Mouse (Mus musculus): ENCODE data around the gene Carns1. TPM values are rescaled to one million over a fixed set of nuclear protein-coding genes. Genes with fewer than 3 reads are reported as not detected.

The Carns1 gene
- total RNA-seq, 4 experiments from 2014 or later: 12.6 to 15.0 (median 13.4) TPM

Small RNA genes within 50 kb of the gene (microRNA-seq; reads per million reads assigned to microRNA genes)
- gene Gm26115: 0 reads per million in 2 experiments

Other genes starting within 250 kb of the Carns1 start
- 1 to 10 TPM; 3.4 to 5.5 (median 5.1) TPM for gene Aldh3b1, start 245.7 kb downstream of the Carns1 start, total RNA-seq (2022)
- gene Unc93b1, start 240.3 kb downstream of the Carns1 start, total RNA-seq (2022): 10 to 100 TPM; 13.4 to 30.8 (median 20.0) TPM
- under 1 TPM in 2 of 4 experiments, not detected in 2; 0.44 to 0.50 TPM for gene Aldh3b3, start 216.8 kb downstream of the Carns1 start, total RNA-seq (2022)
- 1 to 10 TPM in 1 of 4 experiments, under 1 TPM in 3; 0.80 to 1.3 (median 0.91) TPM for gene Aldh3b2, start 203.2 kb downstream of the Carns1 start, total RNA-seq (2022)
- 1 to 10 TPM; 2.9 to 5.0 (median 4.5) TPM for gene Acy3, start 188.9 kb downstream of the Carns1 start, total RNA-seq (2022)
- gene Tbx10, start 182.7 kb downstream of the Carns1 start, total RNA-seq (2022): not detected
- 10 to 100 TPM in 1 of 4 experiments, 1 to 10 TPM in 3; 7.4 to 10.5 (median 8.9) TPM for gene Nudt8, start 174.9 kb downstream of the Carns1 start, total RNA-seq (2022)
- 1 to 10 TPM in 2 of 4 experiments, under 1 TPM in 2; 0.76 to 1.3 (median 1.1) TPM for gene Gm49405, start 174.9 kb downstream of the Carns1 start, total RNA-seq (2022)
- gene Doc2g, start 172.2 kb downstream of the Carns1 start, total RNA-seq (2022): 10 to 100 TPM in 1 of 4 experiments, 1 to 10 TPM in 3; 3.9 to 11.7 (median 4.1) TPM
- gene Ndufv1, start 162.7 kb downstream of the Carns1 start, total RNA-seq (2022): 100 to 1,000 TPM; 243 to 273 (median 258) TPM
- gene Gstp1, start 137.5 kb downstream of the Carns1 start, total RNA-seq (2022): 100 to 1,000 TPM; 405 to 436 (median 416) TPM
- 10 to 100 TPM; 43.0 to 73.3 (median 55.7) TPM for gene Gstp2, start 129.5 kb downstream of the Carns1 start, total RNA-seq (2022)
- gene Gstp3, start 115.9 kb downstream of the Carns1 start, total RNA-seq (2022): not detected
- gene Cabp2, start 93.9 kb downstream of the Carns1 start, total RNA-seq (2022): not detected
- 10 to 100 TPM; 20.2 to 28.9 (median 23.4) TPM for gene Cdk2ap2, start 78.3 kb downstream of the Carns1 start, total RNA-seq (2022)
- gene Pitpnm1, start 75.5 kb downstream of the Carns1 start, total RNA-seq (2022): 100 to 1,000 TPM; 199 to 206 (median 205) TPM
- 100 to 1,000 TPM; 120 to 143 (median 134) TPM for gene Aip, start 49.6 kb downstream of the Carns1 start, total RNA-seq (2022)
- gene Gpr152, start 35.7 kb downstream of the Carns1 start, total RNA-seq (2022): under 1 TPM in 1 of 4 experiments, not detected in 3; 0.08 TPM
- under 1 TPM in 3 of 4 experiments, not detected in 1; 0.17 to 0.37 (median 0.34) TPM for gene Cabp4, start 31.4 kb downstream of the Carns1 start, total RNA-seq (2022)
- gene Coro1b, start 26.9 kb downstream of the Carns1 start, total RNA-seq (2022): 10 to 100 TPM; 86.9 to 98.0 (median 92.5) TPM
- 1 to 10 TPM; 1.6 to 2.2 (median 1.8) TPM for gene Ptprcap, start 21.9 kb downstream of the Carns1 start, total RNA-seq (2022)
- gene Rps6kb2, start 12.1 kb downstream of the Carns1 start, total RNA-seq (2022): 10 to 100 TPM; 28.6 to 39.6 (median 34.1) TPM
- 1 to 10 TPM; 1.6 to 3.3 (median 2.7) TPM for gene Tbc1d10c, start 15.8 kb upstream of the Carns1 start, total RNA-seq (2022)
- gene Ppp1ca, start 16.6 kb upstream of the Carns1 start, total RNA-seq (2022): 100 to 1,000 TPM; 310 to 356 (median 326) TPM
- 10 to 100 TPM in 3 of 4 experiments, 1 to 10 TPM in 1; 9.9 to 12.1 (median 11.0) TPM for gene Rad9a, start 26.2 kb upstream of the Carns1 start, total RNA-seq (2022)
- 1 to 10 TPM in 2 of 4 experiments, under 1 TPM in 2; 0.65 to 2.4 (median 1.2) TPM for gene Clcf1, start 38.8 kb upstream of the Carns1 start, total RNA-seq (2022)
- not detected for gene AC109138.7, start 38.9 kb upstream of the Carns1 start, total RNA-seq (2022)
- 10 to 100 TPM; 16.1 to 23.6 (median 22.1) TPM for gene Pold4, start 56.4 kb upstream of the Carns1 start, total RNA-seq (2022)
- 10 to 100 TPM; 40.6 to 55.7 (median 51.5) TPM for gene Ssh3, start 93.7 kb upstream of the Carns1 start, total RNA-seq (2022)
- 10 to 100 TPM; 60.1 to 72.5 (median 69.0) TPM for gene Ankrd13d, start 107.7 kb upstream of the Carns1 start, total RNA-seq (2022)
- gene Grk2, start 130.7 kb upstream of the Carns1 start, total RNA-seq (2022): 100 to 1,000 TPM; 191 to 210 (median 203) TPM
- gene Kdm2a, start 222.8 kb upstream of the Carns1 start, total RNA-seq (2022): 10 to 100 TPM; 70.9 to 80.3 (median 75.2) TPM